Mouse (Mus musculus): ENCODE results near the gene Paxx.

DNA sequence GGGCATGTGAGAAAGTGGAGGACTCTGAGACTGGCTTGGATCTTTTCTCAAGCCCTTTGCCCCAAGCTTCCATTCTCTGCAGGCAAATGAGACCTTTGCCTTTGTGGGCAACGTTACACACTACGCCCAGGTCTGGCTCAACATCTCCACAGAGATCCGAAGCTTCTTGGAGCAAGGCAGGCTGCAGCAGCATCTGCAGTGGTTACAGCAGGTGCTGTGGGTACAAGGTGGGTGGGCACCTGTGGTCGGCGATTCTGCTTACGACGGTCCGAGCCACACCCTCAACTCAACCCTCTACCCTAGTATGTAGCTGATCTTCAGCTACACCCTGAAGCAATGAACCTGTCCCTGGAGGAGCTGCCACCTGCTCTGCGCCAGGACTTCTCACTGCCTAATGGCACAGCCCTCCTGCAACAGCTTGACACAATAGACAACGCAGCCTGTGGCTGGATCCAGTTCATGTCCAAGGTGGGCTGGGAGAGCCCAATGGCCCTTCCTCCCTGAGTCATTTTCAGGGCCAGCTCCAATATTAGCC lies 24.5 kb downstream of the Paxx start:
- TF ChIP-seq CTCF (IDR thresholded peaks at IDR 0.05) (no peak), EP300 (IDR thresholded peaks at IDR 0.05; ENCODE audit: insufficient read depth, low read depth, low read length) (no peak)

Measured in heart, adult 2 months (tissue).